Mouse (Mus musculus) olfactory bulb, adult 2 months (tissue): ENCODE results near the gene Efcab5.

Experiments
- CTCF ChIP-seq: fragments of 200-500 bp; IDR thresholded peaks from 2 replicates; pipeline ENCODE4 v1.5.1; 2012; ENCODE audit warnings: low read depth, mild to moderate bottlenecking, low read length, moderate library complexity; ENCODE audit not compliant: insufficient read depth
- POLR2A ChIP-seq: fragments of 200-500 bp; IDR thresholded peaks from 2 replicates; pipeline ENCODE4 v1.6.1; 2012; ENCODE audit warnings: mild to moderate bottlenecking, low read depth, low read length, moderate library complexity; ENCODE audit not compliant: insufficient read depth

DNA sequence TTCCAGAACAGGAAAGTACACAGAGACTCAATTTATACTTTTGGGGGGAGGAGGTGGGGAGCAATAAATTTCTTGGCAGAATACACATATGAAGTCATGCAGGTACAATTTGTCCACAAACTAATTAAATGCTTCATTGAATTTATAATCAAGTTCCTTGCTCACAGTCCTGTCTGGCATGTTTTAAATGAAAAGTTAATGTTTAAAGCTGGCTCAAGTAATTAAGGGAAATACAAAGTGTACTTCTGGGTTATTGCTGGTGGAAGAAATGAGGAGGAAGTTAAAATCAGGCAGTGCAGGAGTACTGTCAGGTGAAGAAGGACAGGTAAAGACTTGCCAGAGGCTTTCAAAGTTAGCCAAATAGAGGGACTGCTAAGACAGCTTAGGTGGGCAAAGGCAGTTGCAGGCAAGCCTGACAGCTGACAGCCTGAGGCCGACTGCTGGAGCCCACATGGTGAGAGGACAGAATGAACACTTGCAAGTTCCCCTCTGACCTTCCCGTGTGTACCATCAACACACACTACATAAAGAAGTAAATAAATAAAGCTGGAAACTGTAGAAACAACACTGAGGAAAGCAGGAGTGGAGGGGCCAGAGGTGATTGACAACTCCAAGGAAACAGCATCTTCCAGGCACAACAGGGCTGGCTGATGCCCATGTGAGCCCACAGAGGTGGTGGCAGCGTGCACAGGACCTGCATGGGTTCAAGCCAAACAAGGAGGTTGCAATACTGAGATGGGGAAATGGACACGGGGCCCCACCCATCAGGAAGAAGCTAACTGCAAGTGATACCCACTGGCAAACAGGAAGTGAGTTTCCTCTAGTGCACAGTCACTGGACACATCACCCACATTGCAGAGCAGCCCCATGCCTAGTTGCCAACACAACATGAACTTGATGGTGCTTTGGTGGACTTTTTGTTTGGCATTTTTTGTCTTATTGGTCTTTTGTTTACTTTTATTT is 7.7 kb upstream of the Efcab5 start:
- TF ChIP-seq POLR2A = no peak
- TF ChIP-seq CTCF = no peak
